Mouse (Mus musculus) induced T-regulatory cell, adult 2 months (primary cell): Measurements from ENCODE around the gene Cacna2d3.

Experiments used
- DNase-seq: peaks from one replicate; pipeline ENCODE4 v3.0.0-alpha.2; 2012; ENCODE audit warnings: low read depth

The Cacna2d3 gene

GRCm38 (mm10) chr14:29721488-29722385 is at the start of gene Cacna2d3:
Gene Cacna2d3 (minus strand): TSS chr14:29721864.
- no peak for DNase-seq

- no peak for DNase-seq
Measured at GRCm38 (mm10) chr14:29769486-29769885, 47.8 kb upstream of the Cacna2d3 start.

- no peak for DNase-seq
Measured at GRCm38 (mm10) chr14:29752876-29753275, 31.2 kb upstream of the Cacna2d3 start.

GRCm38 (mm10) chr14:29738751-29739150 is 17.1 kb upstream of the Cacna2d3 start:
- no peak for DNase-seq

- no peak for DNase-seq
Measured at GRCm38 (mm10) chr14:29730256-29730655, 8.6 kb upstream of the Cacna2d3 start.

- no peak for DNase-seq
Measured at GRCm38 (mm10) chr14:29729009-29729408, 7.3 kb upstream of the Cacna2d3 start.

GRCm38 (mm10) chr14:29727596-29727995 is 5.9 kb upstream of the Cacna2d3 start:
- no peak for DNase-seq

- DNase-seq = no peak
Measured at GRCm38 (mm10) chr14:29723267-29723666, 1.6 kb upstream of the Cacna2d3 start.

GRCm38 (mm10) chr14:29722386-29723221 is 940 bp upstream of the Cacna2d3 start:
- no peak for DNase-seq

GRCm38 (mm10) chr14:29721131-29721487 is 555 bp downstream of the Cacna2d3 start:
- DNase-seq = no peak

GRCm38 (mm10) chr14:29720334-29720911 is 1.2 kb downstream of the Cacna2d3 start:
- DNase-seq = no peak

- DNase-seq = no peak
Measured at GRCm38 (mm10) chr14:29712621-29713020, 9.0 kb downstream of the Cacna2d3 start.

- no peak for DNase-seq
Measured at GRCm38 (mm10) chr14:29707561-29708335, 13.9 kb downstream of the Cacna2d3 start.

GRCm38 (mm10) chr14:29702762-29703161 is 18.9 kb downstream of the Cacna2d3 start:
- DNase-seq = no peak

GRCm38 (mm10) chr14:29696131-29696530 is 25.5 kb downstream of the Cacna2d3 start:
- DNase-seq = no peak

- no peak for DNase-seq
Measured at GRCm38 (mm10) chr14:29672436-29673050, 49.1 kb downstream of the Cacna2d3 start.

- no peak for DNase-seq
Measured at GRCm38 (mm10) chr14:29669826-29670225, 51.8 kb downstream of the Cacna2d3 start.

GRCm38 (mm10) chr14:29657006-29657405 is 64.7 kb downstream of the Cacna2d3 start:
- no peak for DNase-seq

GRCm38 (mm10) chr14:29650591-29650990 is 71.1 kb downstream of the Cacna2d3 start:
- DNase-seq = no peak

GRCm38 (mm10) chr14:29648721-29649120 is 72.9 kb downstream of the Cacna2d3 start:
- no peak for DNase-seq

GRCm38 (mm10) chr14:29645421-29645820 is 76.2 kb downstream of the Cacna2d3 start:
- no peak for DNase-seq
